Mouse (Mus musculus): ENCODE results near the gene Gm815. TPM values are rescaled to one million over a fixed set of nuclear protein-coding genes. Genes with fewer than 3 reads are reported as not detected.

Gene Gm815
- total and polyA plus RNA-seq, 3 experiments, result not detected

- no peak overlapping the region for H3K9ac ChIP-seq (ENCODE audit: low read depth, low read length)
- no peaks in the 10 kb centered on the region for H3K27me3 ChIP-seq (ENCODE audit: control insufficient read depth, insufficient read depth, low read length)
- no peak for DNase-seq
- intact Hi-C loops (cut with DNase I), result no loop called here
- TF ChIP-seq EP300 (IDR thresholded peaks at IDR 0.05; ENCODE audit: insufficient read depth, low read depth, low read length) (no peak), POLR2A (IDR thresholded peaks at IDR 0.05; ENCODE audit: insufficient read depth, low read depth, low read length) (no peak), CTCF (IDR thresholded peaks at IDR 0.05) (no peak)
- H3K4me1 ChIP-seq (ENCODE audit: control insufficient read depth, insufficient read depth, low read length), result no peaks in the 10 kb centered on the region
- H3K79me2 ChIP-seq (replicated peaks; ENCODE audit: control insufficient read depth, insufficient read depth, low read length), result no peaks in the 10 kb centered on the region
- H3K4me3 ChIP-seq, result no peak overlapping the region
- no peaks in the 10 kb centered on the region for H3K36me3 ChIP-seq (ENCODE audit: control insufficient read depth, insufficient read depth, low read length)
- H3K27ac ChIP-seq, result no peak overlapping the region
- 68% methylated on average over 7 of the region's 7 CpGs for WGBS
These were observed 15.4 kb upstream of the Gm815 start for GRCm38 (mm10) chr19:26870280-26870679.

- H3K27ac ChIP-seq, result no peak overlapping the region
- H3K79me2 ChIP-seq (replicated peaks; ENCODE audit: control insufficient read depth, insufficient read depth, low read length), result no peaks in the 10 kb centered on the region
- no peak overlapping the region for H3K9ac ChIP-seq (ENCODE audit: low read depth, low read length)
- no peaks in the 10 kb centered on the region for H3K36me3 ChIP-seq (ENCODE audit: control insufficient read depth, insufficient read depth, low read length)
- no peak for TF ChIP-seq CTCF (IDR thresholded peaks at IDR 0.05)
- no peak for TF ChIP-seq EP300 (IDR thresholded peaks at IDR 0.05; ENCODE audit: insufficient read depth, low read depth, low read length)
- no peak for TF ChIP-seq POLR2A (IDR thresholded peaks at IDR 0.05; ENCODE audit: insufficient read depth, low read depth, low read length)
- no peaks in the 10 kb centered on the region for H3K27me3 ChIP-seq (ENCODE audit: control insufficient read depth, insufficient read depth, low read length)
- 46% methylated on average over 3 of the region's 3 CpGs for WGBS
- intact Hi-C loops (cut with DNase I), result no loop called here
- H3K4me3 ChIP-seq, result no peak overlapping the region
- DNase-seq, result no peak
- H3K4me1 ChIP-seq (ENCODE audit: control insufficient read depth, insufficient read depth, low read length), result no peaks in the 10 kb centered on the region
These were observed 14.6 kb upstream of the Gm815 start for GRCm38 (mm10) chr19:26871096-26871495.

- no peak for DNase-seq
- no peak for TF ChIP-seq EP300 (IDR thresholded peaks at IDR 0.05; ENCODE audit: insufficient read depth, low read depth, low read length)
- TF ChIP-seq CTCF (IDR thresholded peaks at IDR 0.05), result no peak
- no peak for TF ChIP-seq POLR2A (IDR thresholded peaks at IDR 0.05; ENCODE audit: insufficient read depth, low read depth, low read length)
- Histone ChIP-seq H3K27ac (no peak overlapping the region), H3K79me2 (replicated peaks; ENCODE audit: control insufficient read depth, insufficient read depth, low read length) (no peaks in the 10 kb centered on the region), H3K27me3 (ENCODE audit: control insufficient read depth, insufficient read depth, low read length) (no peaks in the 10 kb centered on the region), H3K9ac (ENCODE audit: low read depth, low read length) (no peak overlapping the region), H3K4me3 (no peak overlapping the region), H3K36me3 (ENCODE audit: control insufficient read depth, insufficient read depth, low read length) (no peaks in the 10 kb centered on the region), H3K4me1 (ENCODE audit: control insufficient read depth, insufficient read depth, low read length) (no peaks in the 10 kb centered on the region)
- WGBS, result 43% methylated on average over 6 of the region's 6 CpGs
- intact Hi-C loops (cut with DNase I), result no loop called here
These were observed 12.8 kb upstream of the Gm815 start for GRCm38 (mm10) chr19:26872886-26873285.

- no peak overlapping the region for H3K4me3 ChIP-seq
- no peak for TF ChIP-seq CTCF (IDR thresholded peaks at IDR 0.05)
- no peak for TF ChIP-seq EP300 (IDR thresholded peaks at IDR 0.05; ENCODE audit: insufficient read depth, low read depth, low read length)
- TF ChIP-seq POLR2A (IDR thresholded peaks at IDR 0.05; ENCODE audit: insufficient read depth, low read depth, low read length), result no peak
- H3K79me2 ChIP-seq (replicated peaks; ENCODE audit: control insufficient read depth, insufficient read depth, low read length), result no peaks in the 10 kb centered on the region
- intact Hi-C loops (cut with DNase I), result no loop called here
- H3K27ac ChIP-seq, result no peak overlapping the region
- H3K9ac ChIP-seq (ENCODE audit: low read depth, low read length), result no peak overlapping the region
- no peaks in the 10 kb centered on the region for H3K27me3 ChIP-seq (ENCODE audit: control insufficient read depth, insufficient read depth, low read length)
- no peak for DNase-seq
- 89% methylated on average over 6 of the region's 6 CpGs for WGBS
- H3K36me3 ChIP-seq (ENCODE audit: control insufficient read depth, insufficient read depth, low read length), result no peaks in the 10 kb centered on the region
- H3K4me1 ChIP-seq (ENCODE audit: control insufficient read depth, insufficient read depth, low read length), result no peaks in the 10 kb centered on the region
These were observed 10.1 kb upstream of the Gm815 start for GRCm38 (mm10) chr19:26875601-26876000.

GRCm38 (mm10) chr19:26877180-26877775 is 8.4 kb upstream of the Gm815 start:
- intact Hi-C loops (cut with DNase I), result no loop called here
- 55% methylated on average over 10 of the region's 10 CpGs for whole genome bisulfite sequencing
- H3K36me3 ChIP-seq (ENCODE audit: control insufficient read depth, insufficient read depth, low read length), result no peaks in the 10 kb centered on the region
- TF ChIP-seq POLR2A (IDR thresholded peaks at IDR 0.05; ENCODE audit: insufficient read depth, low read depth, low read length) (no peak), EP300 (IDR thresholded peaks at IDR 0.05; ENCODE audit: insufficient read depth, low read depth, low read length) (no peak), CTCF (IDR thresholded peaks at IDR 0.05) (no peak)
- H3K27ac ChIP-seq, result no peak overlapping the region
- no peak overlapping the region for H3K9ac ChIP-seq (ENCODE audit: low read depth, low read length)
- no peak for DNase-seq
- no peaks in the 10 kb centered on the region for H3K4me1 ChIP-seq (ENCODE audit: control insufficient read depth, insufficient read depth, low read length)
- no peaks in the 10 kb centered on the region for H3K27me3 ChIP-seq (ENCODE audit: control insufficient read depth, insufficient read depth, low read length)
- no peak overlapping the region for H3K4me3 ChIP-seq
- no peaks in the 10 kb centered on the region for H3K79me2 ChIP-seq (replicated peaks; ENCODE audit: control insufficient read depth, insufficient read depth, low read length)

GRCm38 (mm10) chr19:26879856-26880255 is 5.8 kb upstream of the Gm815 start:
- no peak overlapping the region for H3K9ac ChIP-seq (ENCODE audit: low read depth, low read length)
- 91% methylated on average over 4 of the region's 4 CpGs for WGBS
- H3K4me1 ChIP-seq (ENCODE audit: control insufficient read depth, insufficient read depth, low read length), result no peaks in the 10 kb centered on the region
- no peak overlapping the region for H3K4me3 ChIP-seq
- DNase-seq, result no peak
- H3K27me3 ChIP-seq (ENCODE audit: control insufficient read depth, insufficient read depth, low read length), result no peaks in the 10 kb centered on the region
- intact Hi-C loops (cut with DNase I), result no loop called here
- TF ChIP-seq POLR2A (IDR thresholded peaks at IDR 0.05; ENCODE audit: insufficient read depth, low read depth, low read length) (no peak), CTCF (IDR thresholded peaks at IDR 0.05) (no peak), EP300 (IDR thresholded peaks at IDR 0.05; ENCODE audit: insufficient read depth, low read depth, low read length) (no peak)
- no peaks in the 10 kb centered on the region for H3K79me2 ChIP-seq (replicated peaks; ENCODE audit: control insufficient read depth, insufficient read depth, low read length)
- no peak overlapping the region for H3K27ac ChIP-seq
- H3K36me3 ChIP-seq (ENCODE audit: control insufficient read depth, insufficient read depth, low read length), result no peaks in the 10 kb centered on the region

Data from heart, adult 2 months (tissue).